ENCODE assay signal across 9 mouse cellular contexts in genomic region chrX:73654177-73654576, GRCm38 (mm10). TPM values are rescaled to one million over a fixed set of nuclear protein-coding genes. Genes with fewer than 3 reads are reported as not detected.
A peak's percentile ranks its signal among the peaks of the same experiment; 100 is the strongest.
DNase-seq lines count a peak whose midpoint lies in the region; ATAC-seq and TF ChIP-seq lines count a peak whose summit lies in the region.
"Had no signal": no experiment of that assay in that cellular context is flagged by ENCODE, and none has a peak within 500 bp of the region (broad histone marks: within the 10 kb centered on the region; RNA-seq: fewer than 3 reads in every experiment).

No protein-coding gene starts in this region.

- no peaks in the 10 kb centered on the region for H3K27me3 ChIP-seq in forebrain, embryonic 16.5 days (replicated peaks; ENCODE audit: control insufficient read depth, insufficient read depth, low read length)
- H3K27me3 ChIP-seq in intestine, embryonic 15.5 days (replicated peaks): 0 out of 2 replicates have a peak, but pooled peaks cover 2% of the 10 kb centered on the region
- H3K27me3 ChIP-seq in liver, embryonic 14.5 days (ENCODE audit: control insufficient read depth, insufficient read depth, low read length): no peaks in the 10 kb centered on the region
- no peaks in the 10 kb centered on the region for H3K27me3 ChIP-seq in neural tube, embryonic 11.5 days (ENCODE audit: control insufficient read depth, insufficient read depth, low read length)

- TF ChIP-seq EP300 in liver, embryonic 14.5 days (IDR thresholded peaks at IDR 0.05; ENCODE audit: low read depth): no peak

- no peak overlapping the region for H3K4me3 ChIP-seq in forebrain, embryonic 16.5 days (replicated peaks; ENCODE audit: low read length)
- H3K4me3 ChIP-seq in intestine, embryonic 15.5 days (replicated peaks): no peak overlapping the region
- no peak overlapping the region for H3K4me3 ChIP-seq in liver, embryonic 14.5 days (ENCODE audit: insufficient read depth in 1 of 2, low read depth in 2 of 2, low read length in 2 of 2)
- H3K4me3 ChIP-seq in neural tube, embryonic 11.5 days (ENCODE audit: low read depth, low read length): no peak overlapping the region
- H3K4me3 ChIP-seq: lung, embryonic 15.5 days had no signal

- no peak overlapping the region for H3K9ac ChIP-seq in forebrain, embryonic 16.5 days (replicated peaks; ENCODE audit: low read depth, low read length)
- H3K9ac ChIP-seq in intestine, embryonic 15.5 days: no peak overlapping the region
- no peak overlapping the region for H3K9ac ChIP-seq in liver, embryonic 14.5 days (replicated peaks)
- no peak overlapping the region for H3K9ac ChIP-seq in neural tube, embryonic 11.5 days (ENCODE audit: low read length)
- H3K9ac ChIP-seq: lung, embryonic 15.5 days had no signal

- H3K36me3 ChIP-seq in forebrain, embryonic 16.5 days (ENCODE audit: control insufficient read depth, insufficient read depth): no peaks in the 10 kb centered on the region
- no peaks in the 10 kb centered on the region for H3K36me3 ChIP-seq in intestine, embryonic 15.5 days
- H3K36me3 ChIP-seq in liver, embryonic 14.5 days (replicated peaks; ENCODE audit: control insufficient read depth, insufficient read depth, low read depth): no peaks in the 10 kb centered on the region
- no peaks in the 10 kb centered on the region for H3K36me3 ChIP-seq in neural tube, embryonic 11.5 days (ENCODE audit: control insufficient read depth, insufficient read depth, low read length)
- H3K36me3 ChIP-seq: lung, embryonic 15.5 days had no signal

- WGBS in forebrain, embryonic 16.5 days: 12% methylated on average over 6 of the region's 6 CpGs
- WGBS in intestine, embryonic 15.5 days: 17% methylated on average over 6 of the region's 6 CpGs
- 3% methylated on average over 6 of the region's 6 CpGs for WGBS in liver, embryonic 14.5 days (ENCODE audit: insufficient replicate concordance)
- 15% methylated on average over 6 of the region's 6 CpGs for WGBS in neural tube, embryonic 11.5 days

- TF ChIP-seq CTCF in liver, embryonic 14.5 days (IDR thresholded peaks at IDR 0.05; ENCODE audit: low read depth): peak; percentile 94

- H3K9me3 ChIP-seq in forebrain, embryonic 16.5 days (ENCODE audit: control insufficient read depth, low read length): no peaks in the 10 kb centered on the region
- H3K9me3 ChIP-seq in intestine, embryonic 15.5 days: no peaks in the 10 kb centered on the region
- no peaks in the 10 kb centered on the region for H3K9me3 ChIP-seq in liver, embryonic 14.5 days (ENCODE audit: control insufficient read depth, low read length)
- no peaks in the 10 kb centered on the region for H3K9me3 ChIP-seq in neural tube, embryonic 11.5 days (ENCODE audit: control insufficient read depth, low read length)
- H3K9me3 ChIP-seq: lung, embryonic 15.5 days had no signal

- no peak overlapping the region for H3K4me2 ChIP-seq in forebrain, embryonic 16.5 days (ENCODE audit: low read length)
- H3K4me2 ChIP-seq in intestine, embryonic 15.5 days (replicated peaks): no peak overlapping the region
- H3K4me2 ChIP-seq in liver, embryonic 14.5 days (ENCODE audit: low read depth): no peak overlapping the region
- no peak overlapping the region for H3K4me2 ChIP-seq in neural tube, embryonic 11.5 days (ENCODE audit: low read depth)
- H3K4me2 ChIP-seq: lung, embryonic 15.5 days had no signal

- DNase-seq in urinary bladder, postnatal 14 days (ENCODE audit: low spot score): peak; percentile 76
- DNase-seq in urinary bladder, adult 2 months (ENCODE audit: low spot score): no peak
- DNase-seq in cerebellum, adult 18-20 months: peak; percentile 59 to 79
- peak in 1 of 3 experiments; percentile 46 for DNase-seq in liver, embryonic 14.5 days (ENCODE audit: low read depth in 3 of 3, low spot score in 3 of 3)
- DNase-seq in neural tube, embryonic 11.5 days (ENCODE audit: low spot score): peak; percentile 74
- DNase-seq in yolk sac, embryonic 10.5 days (ENCODE audit: low spot score): peak; percentile 76

- no peak overlapping the region for H3K27ac ChIP-seq in forebrain, embryonic 16.5 days (ENCODE audit: low read length)
- H3K27ac ChIP-seq in intestine, embryonic 15.5 days: no peak overlapping the region
- no peak overlapping the region for H3K27ac ChIP-seq in liver, embryonic 14.5 days
- H3K27ac ChIP-seq in neural tube, embryonic 11.5 days (ENCODE audit: low read depth, low read length): no peak overlapping the region
- H3K27ac ChIP-seq: lung, embryonic 15.5 days had no signal

- peak; percentile 30; the same call in 1 of the 2 replicates for ATAC-seq in forebrain, embryonic 16.5 days
- ATAC-seq in intestine, embryonic 15.5 days: peak; percentile 64; the same call in 1 of the 2 replicates
- ATAC-seq in liver, embryonic 14.5 days (ENCODE audit: insufficient read depth): no peak
- no peak for ATAC-seq in neural tube, embryonic 11.5 days (ENCODE audit: insufficient read depth, low FRiP score, low TSS enrichment)

- H3K4me1 ChIP-seq in forebrain, embryonic 16.5 days (replicated peaks; ENCODE audit: control insufficient read depth, insufficient read depth, low read length): peaks cover 6% of the 10 kb centered on the region
- H3K4me1 ChIP-seq in intestine, embryonic 15.5 days (replicated peaks): no peaks in the 10 kb centered on the region
- no peaks in the 10 kb centered on the region; a peak in 1 of 4 replicates for H3K4me1 ChIP-seq in liver, embryonic 14.5 days (replicated peaks; ENCODE audit: control insufficient read depth in 2 of 2, insufficient read depth in 2 of 2, low read length in 1 of 2)
- H3K4me1 ChIP-seq in neural tube, embryonic 11.5 days (ENCODE audit: control insufficient read depth, insufficient read depth, low read length): no peaks in the 10 kb centered on the region
- H3K4me1 ChIP-seq: lung, embryonic 15.5 days had no signal

RNA-seq across cellular contexts. Expression of gene Pnck, which starts 5.7 kb away (rescaled TPM):
- polyA plus RNA-seq in urinary bladder, adult 2 months (2012; rRNA removed): 159 and 178 TPM in 2 replicates
- 105 and 143 TPM in 2 replicates for polyA plus RNA-seq in forebrain, embryonic 16.5 days (2015; fragmentation: Nextera tagmentation; extraction: Ambion mirVana)
- polyA plus RNA-seq in intestine, embryonic 15.5 days (2015; fragmentation: Nextera tagmentation; extraction: Ambion mirVana): 12.4 and 12.7 TPM in 2 replicates
- polyA plus RNA-seq in liver, embryonic 14.5 days (2012; rRNA removed): 0.89 and 0.93 TPM in 2 replicates
- polyA plus RNA-seq in liver, embryonic 14.5 days (2014; fragmentation: Nextera tagmentation; extraction: Ambion mirVana): 0.96 TPM in 2 replicates
- polyA plus RNA-seq in neural tube, embryonic 11.5 days (2014; fragmentation: Nextera tagmentation; extraction: Ambion mirVana): 11.1 and 13.3 TPM in 2 replicates

RNA-seq across cellular contexts. Expression of gene Dusp9, which starts 15.0 kb away (rescaled TPM):
- polyA plus RNA-seq in urinary bladder, adult 2 months (2012; rRNA removed): 2.6 and 2.7 TPM in 2 replicates
- polyA plus RNA-seq in forebrain, embryonic 16.5 days (2015; fragmentation: Nextera tagmentation; extraction: Ambion mirVana): 0.26 and 0.37 TPM in 2 replicates
- 10.7 and 11.0 TPM in 2 replicates for polyA plus RNA-seq in intestine, embryonic 15.5 days (2015; fragmentation: Nextera tagmentation; extraction: Ambion mirVana)
- 23.0 and 24.7 TPM in 2 replicates for polyA plus RNA-seq in liver, embryonic 14.5 days (2012; rRNA removed)
- polyA plus RNA-seq in liver, embryonic 14.5 days (2014; fragmentation: Nextera tagmentation; extraction: Ambion mirVana): 8.1 and 9.3 TPM in 2 replicates
- polyA plus RNA-seq in neural tube, embryonic 11.5 days (2014; fragmentation: Nextera tagmentation; extraction: Ambion mirVana): 4.2 and 6.3 TPM in 2 replicates

RNA-seq across cellular contexts. Expression of gene Slc6a8, which starts 18.8 kb away (rescaled TPM):
- 78.1 and 87.3 TPM in 2 replicates for polyA plus RNA-seq in urinary bladder, adult 2 months (2012; rRNA removed)
- 6.4 and 7.5 TPM in 2 replicates for polyA plus RNA-seq in forebrain, embryonic 16.5 days (2015; fragmentation: Nextera tagmentation; extraction: Ambion mirVana)
- 7.1 and 9.1 TPM in 2 replicates for polyA plus RNA-seq in intestine, embryonic 15.5 days (2015; fragmentation: Nextera tagmentation; extraction: Ambion mirVana)
- 1.7 and 2.0 TPM in 2 replicates for polyA plus RNA-seq in liver, embryonic 14.5 days (2012; rRNA removed)
- 0.29 and 0.34 TPM in 2 replicates for polyA plus RNA-seq in liver, embryonic 14.5 days (2014; fragmentation: Nextera tagmentation; extraction: Ambion mirVana)
- 6.8 and 6.9 TPM in 2 replicates for polyA plus RNA-seq in neural tube, embryonic 11.5 days (2014; fragmentation: Nextera tagmentation; extraction: Ambion mirVana)

Comparison
In these comparisons a context has a peak if more than half of its experiments do, and no peak if none do; other contexts are left out.
1. ATAC-seq: peak in forebrain, embryonic 16.5 days (single experiment) and intestine, embryonic 15.5 days (single experiment); none in liver, embryonic 14.5 days (single experiment) and neural tube, embryonic 11.5 days (single experiment).